Mouse (Mus musculus) adrenal gland, postnatal 10 days (tissue): Measurements from ENCODE around the gene Robo2. TPM values are rescaled to one million over a fixed set of nuclear protein-coding genes. Genes with fewer than 3 reads are reported as not detected.

Experiments used
- DNase-seq: peaks from one replicate; pipeline ENCODE4 v3.0.0; 2021; ENCODE audit warnings: mixed read lengths
- total RNA-seq, 2 experiments: library from RNA; stranded (reverse); gene quantifications; 2 replicates each; pipeline ENCODE4 v1.2.3; 2021

Robo2 gene
- total RNA-seq, 2 experiments from 2014 or later: 5.1 to 7.6 TPM

GRCm38 (mm10) chr16:74321666-74322371 lies 89.8 kb downstream of the Robo2 start:
- DNase-seq: no peak

GRCm38 (mm10) chr16:74316150-74316549 lies 95.5 kb downstream of the Robo2 start:
- DNase-seq: no peak

- DNase-seq: no peak
These were observed 98.4 kb downstream of the Robo2 start for GRCm38 (mm10) chr16:74313222-74313621.

GRCm38 (mm10) chr16:74307543-74307887 lies 104.1 kb downstream of the Robo2 start:
- no peak for DNase-seq

- DNase-seq: no peak
These were observed 104.6 kb downstream of the Robo2 start for GRCm38 (mm10) chr16:74306876-74307542.

- DNase-seq: no peak
These were observed 123.7 kb downstream of the Robo2 start for GRCm38 (mm10) chr16:74287878-74288277.

- no peak for DNase-seq
These were observed 129.1 kb downstream of the Robo2 start for GRCm38 (mm10) chr16:74282549-74282948.

- DNase-seq: no peak
These were observed 134.6 kb downstream of the Robo2 start for GRCm38 (mm10) chr16:74276855-74277573.

- DNase-seq: no peak
These were observed 137.0 kb downstream of the Robo2 start for GRCm38 (mm10) chr16:74274596-74274995.

GRCm38 (mm10) chr16:74272993-74273392 lies 138.6 kb downstream of the Robo2 start:
- no peak for DNase-seq

- DNase-seq: no peak
These were observed 153.4 kb downstream of the Robo2 start for GRCm38 (mm10) chr16:74258241-74258640.

GRCm38 (mm10) chr16:74244452-74244851 lies 167.2 kb downstream of the Robo2 start:
- DNase-seq: no peak

- no peak for DNase-seq
These were observed 170.1 kb downstream of the Robo2 start for GRCm38 (mm10) chr16:74241534-74241933.

- DNase-seq: no peak
These were observed 174.2 kb downstream of the Robo2 start for GRCm38 (mm10) chr16:74237411-74237930.

GRCm38 (mm10) chr16:74234393-74235059 lies 177.1 kb downstream of the Robo2 start:
- no peak for DNase-seq

GRCm38 (mm10) chr16:74233596-74233995 lies 178.0 kb downstream of the Robo2 start:
- no peak for DNase-seq

GRCm38 (mm10) chr16:74227285-74227684 lies 184.3 kb downstream of the Robo2 start:
- DNase-seq: no peak

GRCm38 (mm10) chr16:74225423-74226272 lies 186.0 kb downstream of the Robo2 start:
- DNase-seq: no peak

- no peak for DNase-seq
These were observed 189.1 kb downstream of the Robo2 start for GRCm38 (mm10) chr16:74222501-74222900.

GRCm38 (mm10) chr16:74216879-74217415 lies 194.7 kb downstream of the Robo2 start:
- no peak for DNase-seq

GRCm38 (mm10) chr16:74215791-74216190 lies 195.8 kb downstream of the Robo2 start:
- DNase-seq: no peak
